Mouse (Mus musculus): Measurements from ENCODE around the gene Tnfaip8l3.

The Tnfaip8l3 gene

GRCm38 (mm10) chr9:53990921-53991320 is 77.3 kb downstream of the Tnfaip8l3 start:
- DNase-seq (ENCODE audit: low spot score in 2 of 2) = peak in 1 of 2 experiments; percentile 23

GRCm38 (mm10) chr9:53986972-53987371 is 81.2 kb downstream of the Tnfaip8l3 start:
- peak in 1 of 2 experiments; percentile 31 for DNase-seq (ENCODE audit: low spot score in 2 of 2)

GRCm38 (mm10) chr9:53984868-53985267 is 83.3 kb downstream of the Tnfaip8l3 start:
- peak in 1 of 2 experiments; percentile 43 for DNase-seq (ENCODE audit: low spot score in 2 of 2)

GRCm38 (mm10) chr9:53975122-53975518 is 93.1 kb downstream of the Tnfaip8l3 start, which contains the start of gene Elmod1:
Gene Elmod1 (minus strand): TSS chr9:53975301.
- DNase-seq (ENCODE audit: low spot score in 2 of 2) = peak; percentile 49 to 69

GRCm38 (mm10) chr9:53974328-53975121 is 93.7 kb downstream of the Tnfaip8l3 start:
- DNase-seq (ENCODE audit: low spot score in 2 of 2) = peak in 1 of 2 experiments; percentile 21

- peak in 1 of 2 experiments; percentile 26 for DNase-seq (ENCODE audit: low spot score in 2 of 2)
Measured at GRCm38 (mm10) chr9:53973929-53974327, 94.3 kb downstream of the Tnfaip8l3 start.
